Mouse (Mus musculus): ENCODE data around the gene Psma7.

GRCm38 (mm10) chr2:180020919-180021318 is 21.3 kb downstream of the Psma7 start:
- no peak for TF ChIP-seq CTCF (IDR thresholded peaks at IDR 0.05; ENCODE audit: extremely low read depth, insufficient read depth, insufficient read length, insufficient replicate concordance)
- TF ChIP-seq POLR2A (IDR thresholded peaks at IDR 0.05; ENCODE audit: low read depth, low read length): no peak

All from spleen, adult 2 months (tissue).